Mouse (Mus musculus): ENCODE measurements at regions not wholly inside any gene's neighbourhood (a gene's known extent, or its start where the extent isn't known, plus 50 kb on each side); places are given as distances from the start of the nearest gene placed in this dataset.

GRCm38 (mm10) chr1:121082839-121083238 is 249.6 kb downstream of the Insig2 start:
- Histone ChIP-seq H3K4me3 (replicated peaks) (no peak overlapping the region), H3K4me2 (replicated peaks) (no peak overlapping the region), H3K4me1 (replicated peaks) (peaks cover 22% of the 10 kb centered on the region), H3K36me3 (no peaks in the 10 kb centered on the region), H3K27me3 (peaks cover 5% of the 10 kb centered on the region; the same call in 1 of the 2 replicates), H3K9me3 (no peaks in the 10 kb centered on the region), H3K27ac (peak overlapping the region; percentile 25), H3K9ac (replicated peaks) (no peak overlapping the region)
- 16% methylated on average over 5 of the region's 5 CpGs for WGBS
- ATAC-seq: peak; percentile 31; the same call in 1 of the 2 replicates

DNA sequence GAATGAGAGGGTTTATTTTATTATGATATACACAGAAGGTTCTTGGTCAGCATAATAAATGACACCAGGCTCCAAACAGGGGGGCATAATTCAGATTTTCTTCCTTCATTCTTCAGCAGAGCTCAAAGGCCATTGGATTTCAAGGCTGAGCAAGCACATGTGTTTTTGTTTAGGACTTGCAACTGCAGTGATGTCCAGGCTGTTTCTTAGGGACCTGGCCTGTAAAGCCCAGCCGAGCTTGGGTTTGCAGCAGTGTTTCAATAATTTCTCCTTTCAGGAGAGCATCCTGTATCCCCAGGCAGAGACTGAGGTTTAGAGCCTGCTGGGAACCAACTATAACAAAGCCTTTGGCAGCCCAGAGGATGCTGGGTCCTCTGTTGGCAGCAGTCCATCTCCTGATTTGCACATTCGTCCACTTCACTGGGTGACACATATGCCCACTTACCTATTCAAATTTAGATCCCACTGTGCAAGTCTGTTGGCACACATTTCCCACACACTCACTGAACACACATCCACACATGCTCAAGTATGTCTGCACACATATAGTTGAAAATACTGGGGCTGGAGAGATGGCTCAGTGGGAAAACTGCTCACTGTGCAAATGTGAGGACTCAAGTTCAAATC is 247.2 kb downstream of the Insig2 start:
- 38% methylated on average over 2 of the region's 2 CpGs for WGBS
- peak overlapping the region; percentile 32; the same call in 1 of the 2 replicates for H3K27ac ChIP-seq

GRCm38 (mm10) chr1:121087124-121087887 is 245.1 kb downstream of the Insig2 start:
- no peak overlapping the region for H3K9ac ChIP-seq (replicated peaks)
- H3K4me1 ChIP-seq (replicated peaks): peaks cover 24% of the 10 kb centered on the region
- peak overlapping the region; percentile 20 for H3K4me2 ChIP-seq (replicated peaks)
- no peaks in the 10 kb centered on the region for H3K9me3 ChIP-seq
- peak overlapping the region; percentile 10; the same call in 1 of the 2 replicates for H3K4me3 ChIP-seq (replicated peaks)
- peak; percentile 75 for ATAC-seq
- WGBS: 12% methylated on average over 7 of the region's 7 CpGs
- peak overlapping the region; percentile 36 for H3K27ac ChIP-seq
- H3K27me3 ChIP-seq: peaks cover 18% of the 10 kb centered on the region
- no peaks in the 10 kb centered on the region for H3K36me3 ChIP-seq

More for the DNA sequence above, 247.2 kb downstream of the Insig2 start:
- Histone ChIP-seq H3K4me1 (replicated peaks) (peaks cover 24% of the 10 kb centered on the region), H3K9ac (replicated peaks) (no peak overlapping the region), H3K36me3 (no peaks in the 10 kb centered on the region), H3K4me2 (replicated peaks) (no peak overlapping the region), H3K9me3 (no peaks in the 10 kb centered on the region), H3K4me3 (replicated peaks) (no peak overlapping the region), H3K27me3 (peaks cover 6% of the 10 kb centered on the region)
- ATAC-seq: peak; percentile 71

- H3K4me2 ChIP-seq (replicated peaks): no peak overlapping the region
- peaks cover 44% of the 10 kb centered on the region for H3K27me3 ChIP-seq
- H3K36me3 ChIP-seq: no peaks in the 10 kb centered on the region
- no peak for ATAC-seq
- H3K4me3 ChIP-seq (replicated peaks): no peak overlapping the region
- H3K9ac ChIP-seq (replicated peaks): no peak overlapping the region
- 84% methylated on average over 4 of the region's 4 CpGs for WGBS
- peaks cover 15% of the 10 kb centered on the region for H3K4me1 ChIP-seq (replicated peaks)
- no peaks in the 10 kb centered on the region for H3K9me3 ChIP-seq
- H3K27ac ChIP-seq: no peak overlapping the region
These were observed 241.8 kb downstream of the Insig2 start for GRCm38 (mm10) chr1:121090628-121091027.

GRCm38 (mm10) chr1:121092870-121093269 is 239.5 kb downstream of the Insig2 start:
- Histone ChIP-seq H3K9ac (replicated peaks) (no peak overlapping the region), H3K4me2 (replicated peaks) (no peak overlapping the region), H3K27ac (no peak overlapping the region), H3K36me3 (no peaks in the 10 kb centered on the region), H3K27me3 (peaks cover 51% of the 10 kb centered on the region), H3K4me1 (replicated peaks) (peaks cover 20% of the 10 kb centered on the region), H3K4me3 (replicated peaks) (no peak overlapping the region), H3K9me3 (no peaks in the 10 kb centered on the region)
- 81% methylated on average over 5 of the region's 5 CpGs for WGBS
- no peak for ATAC-seq

DNA sequence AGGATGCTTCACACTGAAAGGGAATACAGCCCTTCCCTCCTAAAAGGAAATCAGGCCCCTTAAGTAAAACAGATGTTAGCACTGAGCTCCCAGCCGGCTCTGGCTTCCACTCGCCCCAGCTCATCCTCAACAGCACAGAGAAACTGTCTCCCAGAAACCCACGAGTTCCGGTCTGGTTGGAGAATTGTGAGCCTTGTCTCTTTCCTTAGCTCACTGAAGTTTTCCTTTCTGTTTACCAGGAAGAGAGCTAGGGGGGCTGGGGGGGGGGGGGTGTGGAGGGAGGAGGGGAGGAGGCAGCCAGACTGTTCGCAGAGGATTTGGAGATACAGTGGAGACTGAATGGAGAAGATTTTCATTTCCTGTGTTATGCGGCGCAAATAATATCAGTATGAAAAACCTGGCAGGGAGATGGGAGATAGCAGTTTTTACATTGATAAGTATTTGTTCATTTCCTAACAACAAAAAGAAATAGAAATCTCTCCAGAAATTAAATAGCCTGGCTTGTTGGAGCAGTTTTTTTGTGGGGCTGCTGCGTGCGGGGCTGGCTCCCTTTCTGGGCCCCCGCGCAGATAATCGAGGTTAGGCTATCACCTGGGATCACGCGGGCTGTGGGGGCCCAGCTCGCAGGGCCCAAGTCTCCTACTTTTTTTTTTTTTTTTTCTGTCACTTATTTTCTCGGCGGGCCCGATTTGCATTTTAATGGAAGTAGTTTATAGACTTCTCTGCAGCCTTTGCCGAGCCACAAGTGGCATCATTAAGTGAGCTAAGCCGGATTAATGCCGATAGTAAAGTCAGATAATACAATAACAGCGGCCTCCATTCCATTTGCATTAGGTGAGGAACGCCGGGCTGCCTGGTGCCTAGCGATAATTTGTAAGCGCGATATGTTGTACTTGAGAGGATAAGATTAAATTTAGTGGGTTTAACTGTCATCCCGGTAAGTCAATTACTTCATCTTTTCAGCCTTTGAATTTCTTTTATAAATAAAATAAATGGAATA is 235.5 kb downstream of the Insig2 start:
- Histone ChIP-seq H3K27me3 (peaks cover 62% of the 10 kb centered on the region), H3K9ac (replicated peaks) (peak overlapping the region; percentile 11; the same call in 1 of the 2 replicates), H3K27ac (peak overlapping the region; percentile 51; the same call in 1 of the 2 replicates), H3K9me3 (no peaks in the 10 kb centered on the region), H3K4me2 (replicated peaks) (peak overlapping the region; percentile 58), H3K4me1 (replicated peaks) (peaks cover 21% of the 10 kb centered on the region), H3K36me3 (no peaks in the 10 kb centered on the region), H3K4me3 (replicated peaks) (peak overlapping the region; percentile 29)
- peak; percentile 56 for ATAC-seq
- WGBS: 2% methylated on average over 28 of the region's 28 CpGs

DNA sequence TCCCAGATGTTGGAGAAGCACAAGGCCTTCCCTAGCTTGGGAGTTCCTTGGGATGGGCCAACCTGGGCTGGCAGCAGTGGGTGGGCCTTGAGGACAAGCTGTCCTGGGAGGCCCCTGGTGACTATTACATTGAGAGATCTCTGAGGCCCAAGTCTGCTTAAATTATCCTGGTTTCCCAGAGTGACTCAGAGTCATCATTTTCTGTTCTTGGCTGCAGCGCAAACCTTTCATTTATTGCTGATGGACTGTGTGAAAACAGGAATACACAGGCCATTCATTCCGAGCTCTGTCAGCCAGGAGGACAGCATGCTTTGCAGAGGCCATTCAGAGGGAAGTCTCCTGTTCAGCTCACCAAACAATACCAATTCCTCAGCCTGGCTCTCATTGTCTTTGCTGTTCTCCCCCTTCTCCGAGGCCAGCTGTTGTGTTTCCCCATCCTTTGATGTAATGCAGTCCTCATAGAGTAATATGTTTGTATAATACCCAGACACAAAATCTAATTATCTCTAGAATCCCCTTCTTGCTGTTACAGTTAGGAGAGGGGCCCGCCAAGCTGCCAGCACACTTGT is 220.5 kb downstream of the Insig2 start:
- Histone ChIP-seq H3K27me3 (0 out of 2 replicates have a peak, but pooled peaks cover 3% of the 10 kb centered on the region), H3K9me3 (no peaks in the 10 kb centered on the region), H3K9ac (replicated peaks) (no peak overlapping the region), H3K4me2 (replicated peaks) (no peak overlapping the region), H3K36me3 (no peaks in the 10 kb centered on the region), H3K4me3 (replicated peaks) (no peak overlapping the region), H3K27ac (no peak overlapping the region), H3K4me1 (replicated peaks) (no peaks in the 10 kb centered on the region; the same call in 1 of the 2 replicates)
- no peak for ATAC-seq
- WGBS: 33% methylated on average over 4 of the region's 4 CpGs

DNA sequence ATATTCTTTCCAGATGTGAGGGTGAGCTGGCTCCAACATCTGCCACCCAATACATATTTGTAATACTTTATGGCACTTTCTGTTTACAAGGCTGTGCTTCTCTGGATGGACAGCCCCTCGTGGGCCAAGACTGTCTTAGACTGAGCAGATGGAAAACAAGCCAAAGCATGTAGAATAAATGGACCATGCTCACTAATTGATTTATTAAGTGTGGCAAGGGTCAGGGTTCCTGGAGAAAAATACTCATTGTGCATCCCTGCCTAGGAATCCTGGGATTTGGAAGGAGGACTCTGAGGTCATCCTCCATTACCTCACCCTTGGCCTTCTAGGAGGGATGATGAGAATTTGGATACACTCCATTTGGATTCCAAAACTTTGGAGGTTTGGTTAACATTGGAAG is 219.9 kb downstream of the Insig2 start:
- Histone ChIP-seq H3K4me3 (replicated peaks) (no peak overlapping the region), H3K4me2 (replicated peaks) (no peak overlapping the region), H3K27me3 (0 out of 2 replicates have a peak, but pooled peaks cover 3% of the 10 kb centered on the region), H3K36me3 (no peaks in the 10 kb centered on the region), H3K4me1 (replicated peaks) (no peaks in the 10 kb centered on the region; the same call in 1 of the 2 replicates), H3K27ac (no peak overlapping the region), H3K9me3 (no peaks in the 10 kb centered on the region), H3K9ac (replicated peaks) (no peak overlapping the region)
- no peak for ATAC-seq
- WGBS: 61% methylated on average over 1 of the region's 1 CpGs

DNA sequence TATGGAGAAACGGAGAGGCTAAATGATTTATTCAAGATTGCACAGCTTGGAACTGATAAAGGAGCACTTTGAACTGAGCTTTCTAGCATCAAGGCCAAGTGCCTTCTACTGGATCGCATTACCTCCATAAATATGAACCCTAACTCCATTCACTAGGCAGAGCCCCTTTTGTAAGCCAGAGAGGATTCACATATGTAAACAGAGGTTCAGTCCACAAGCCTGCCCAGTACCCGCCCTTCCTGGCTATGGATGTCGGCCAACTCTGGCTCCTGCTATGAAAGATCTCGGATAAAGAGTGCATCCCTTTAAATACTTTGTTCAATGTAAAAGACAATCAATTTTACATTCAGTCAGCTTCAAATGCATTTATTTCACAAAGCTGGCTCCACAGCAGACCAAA is 215.8 kb downstream of the Insig2 start:
- H3K9me3 ChIP-seq: no peaks in the 10 kb centered on the region
- no peaks in the 10 kb centered on the region for H3K36me3 ChIP-seq
- no peak overlapping the region for H3K4me2 ChIP-seq (replicated peaks)
- no peak overlapping the region for H3K4me3 ChIP-seq (replicated peaks)
- H3K9ac ChIP-seq (replicated peaks): no peak overlapping the region
- no peak for ATAC-seq
- H3K27me3 ChIP-seq: no peaks in the 10 kb centered on the region
- no peaks in the 10 kb centered on the region; the same call in 1 of the 2 replicates for H3K4me1 ChIP-seq (replicated peaks)
- no peak overlapping the region for H3K27ac ChIP-seq
- WGBS: 79% methylated on average over 5 of the region's 5 CpGs

- no peaks in the 10 kb centered on the region for H3K36me3 ChIP-seq
- H3K4me3 ChIP-seq (replicated peaks): no peak overlapping the region
- no peak for ATAC-seq
- no peak overlapping the region for H3K9ac ChIP-seq (replicated peaks)
- no peak overlapping the region for H3K27ac ChIP-seq
- H3K4me1 ChIP-seq (replicated peaks): no peaks in the 10 kb centered on the region
- no peaks in the 10 kb centered on the region for H3K9me3 ChIP-seq
- H3K27me3 ChIP-seq: 0 out of 2 replicates have a peak, but pooled peaks cover 4% of the 10 kb centered on the region
- no peak overlapping the region for H3K4me2 ChIP-seq (replicated peaks)
These were observed 209.0 kb downstream of the Insig2 start for GRCm38 (mm10) chr1:121123436-121123835.

- no peak for ATAC-seq
- no peaks in the 10 kb centered on the region for H3K36me3 ChIP-seq
- 83% methylated on average over 4 of the region's 4 CpGs for WGBS
These were observed 196.1 kb downstream of the Insig2 start for GRCm38 (mm10) chr1:121136284-121136683.

More at GRCm38 (mm10) chr1:121136284-121136683, 196.1 kb downstream of the Insig2 start:
- H3K4me3 ChIP-seq (replicated peaks): no peak overlapping the region
- H3K4me1 ChIP-seq (replicated peaks): no peaks in the 10 kb centered on the region
- no peak overlapping the region for H3K9ac ChIP-seq (replicated peaks)
- no peak overlapping the region for H3K27ac ChIP-seq
- no peaks in the 10 kb centered on the region for H3K27me3 ChIP-seq
- no peaks in the 10 kb centered on the region for H3K9me3 ChIP-seq
- no peak overlapping the region for H3K4me2 ChIP-seq (replicated peaks)

Measured in midbrain, embryonic 13.5 days (tissue).